Mouse (Mus musculus) hindbrain, embryonic 15.5 days (tissue): ENCODE measurements around the gene Akap6. TPM values are rescaled to one million over a fixed set of nuclear protein-coding genes. Genes with fewer than 3 reads are reported as not detected.

Source experiments
- ATAC-seq: fragments of 200-750 bp; cut with Nextera tagmentation; 2 replicates; pipeline ENCODE4 v1.8.0; 2017; ENCODE audit warnings: low read depth, moderate number of reproducible peaks, moderate TSS enrichment; ENCODE audit not compliant: low FRiP score
- H3K27ac ChIP-seq: fragments of 300-500 bp; sonication (generic); replicated peaks from 2 replicates; pipeline ENCODE4 v1.5.1; 2015; ENCODE audit warnings: mild to moderate bottlenecking, inconsistent platforms
- H3K27me3 ChIP-seq: fragments of 300-500 bp; sonication (generic); 2 replicates; pipeline ENCODE4 v1.6.1; 2015; ENCODE audit warnings: control low read depth, inconsistent platforms
- H3K36me3 ChIP-seq: fragments of 300-500 bp; sonication (generic); 2 replicates; pipeline ENCODE4 v1.6.1; 2015; ENCODE audit warnings: control low read depth, inconsistent platforms
- H3K4me1 ChIP-seq: fragments of 300-500 bp; sonication (generic); replicated peaks from 2 replicates; pipeline ENCODE4 v1.6.1; 2015; ENCODE audit warnings: control low read depth, inconsistent platforms
- H3K4me2 ChIP-seq: fragments of 300-500 bp; sonication (generic); 2 replicates; pipeline ENCODE4 v1.6.1; 2015; ENCODE audit warnings: moderate library complexity, mild to moderate bottlenecking, inconsistent platforms
- H3K4me3 ChIP-seq: fragments of 300-500 bp; sonication (generic); 2 replicates; pipeline ENCODE4 v1.5.1; 2015; ENCODE audit warnings: mild to moderate bottlenecking, inconsistent platforms
- H3K9ac ChIP-seq: fragments of 300-500 bp; sonication (generic); 2 replicates; pipeline ENCODE4 v1.6.1; 2015; ENCODE audit warnings: inconsistent platforms
- H3K9me3 ChIP-seq: fragments of 300-500 bp; sonication (generic); 2 replicates; pipeline ENCODE4 v1.6.1; 2016; ENCODE audit warnings: control low read depth, inconsistent platforms
- WGBS: fragments of 180-500 bp; shearing (Covaris S2); methylation state at CpG from one replicate; pipeline ENCODE4 v1.1.7; 2015; 5-methylcytosine and 5-hydroxymethylcytosine counted together
- polyA plus RNA-seq: library from polyadenylated mRNA; unstranded; fragments of >200 nt; fragmentation: Nextera tagmentation; extraction: Ambion mirVana; gene quantifications from 2 replicates; pipeline ENCODE4 v1.2.1, GENCODE M21; 2015

The Akap6 gene
- polyA plus RNA-seq, 1 experiment from 2014 or later, result 24.3 TPM

DNA sequence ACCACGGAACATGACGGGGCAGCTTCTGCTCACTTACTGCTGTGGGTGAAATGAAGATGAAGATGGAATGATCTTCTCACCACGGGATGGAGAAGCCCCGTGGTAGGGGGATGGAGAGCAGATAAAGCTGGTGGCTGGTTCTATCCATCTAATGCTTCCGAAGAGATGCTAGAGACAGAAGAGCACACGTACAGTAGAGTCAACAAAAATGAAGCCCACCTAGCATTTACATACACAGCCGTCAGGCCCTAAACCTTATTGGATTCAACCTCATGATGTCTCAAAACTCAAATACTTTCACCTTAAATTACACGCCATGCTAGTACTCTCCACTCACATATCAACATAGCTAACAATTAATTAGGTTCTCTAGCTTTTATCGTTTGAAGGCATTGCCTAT, 367.1 kb downstream of the Akap6 start:
- 65% methylated on average over 9 of the region's 9 CpGs for WGBS
- no peak overlapping the region for H3K27ac ChIP-seq
- H3K36me3 ChIP-seq, result no peaks in the 10 kb centered on the region
- H3K4me3 ChIP-seq, result no peak overlapping the region
- no peaks in the 10 kb centered on the region for H3K9me3 ChIP-seq
- ATAC-seq, result no peak
- H3K9ac ChIP-seq, result no peak overlapping the region
- peaks cover 40% of the 10 kb centered on the region for H3K4me1 ChIP-seq
- no peaks in the 10 kb centered on the region for H3K27me3 ChIP-seq
- H3K4me2 ChIP-seq, result no peak overlapping the region

DNA sequence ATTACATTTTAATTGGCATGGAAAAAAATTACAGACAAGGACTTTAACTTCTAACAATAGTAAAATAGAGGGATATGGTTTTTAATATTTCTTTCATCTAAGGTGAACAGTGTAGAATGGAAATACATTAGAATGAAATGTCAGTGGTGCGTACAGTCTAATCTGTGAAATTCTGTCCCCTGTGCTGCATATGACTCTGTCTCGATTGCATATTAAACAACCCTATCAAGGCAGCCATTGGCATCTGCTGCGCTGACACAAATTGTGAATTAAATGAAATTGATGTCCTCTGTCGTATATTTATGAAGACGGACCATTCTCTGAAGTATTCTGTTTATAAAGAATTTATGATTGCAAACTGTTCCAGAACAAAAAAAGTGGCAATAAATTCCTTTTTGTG, 371.7 kb downstream of the Akap6 start:
- Histone ChIP-seq H3K9ac (no peak overlapping the region), H3K27ac (no peak overlapping the region), H3K9me3 (no peaks in the 10 kb centered on the region), H3K4me1 (0 out of 2 replicates have a peak, but pooled peaks cover 7% of the 10 kb centered on the region), H3K27me3 (no peaks in the 10 kb centered on the region), H3K36me3 (no peaks in the 10 kb centered on the region), H3K4me2 (no peak overlapping the region), H3K4me3 (no peak overlapping the region)
- WGBS, result 40% methylated on average over 5 of the region's 5 CpGs
- ATAC-seq, result no peak

DNA sequence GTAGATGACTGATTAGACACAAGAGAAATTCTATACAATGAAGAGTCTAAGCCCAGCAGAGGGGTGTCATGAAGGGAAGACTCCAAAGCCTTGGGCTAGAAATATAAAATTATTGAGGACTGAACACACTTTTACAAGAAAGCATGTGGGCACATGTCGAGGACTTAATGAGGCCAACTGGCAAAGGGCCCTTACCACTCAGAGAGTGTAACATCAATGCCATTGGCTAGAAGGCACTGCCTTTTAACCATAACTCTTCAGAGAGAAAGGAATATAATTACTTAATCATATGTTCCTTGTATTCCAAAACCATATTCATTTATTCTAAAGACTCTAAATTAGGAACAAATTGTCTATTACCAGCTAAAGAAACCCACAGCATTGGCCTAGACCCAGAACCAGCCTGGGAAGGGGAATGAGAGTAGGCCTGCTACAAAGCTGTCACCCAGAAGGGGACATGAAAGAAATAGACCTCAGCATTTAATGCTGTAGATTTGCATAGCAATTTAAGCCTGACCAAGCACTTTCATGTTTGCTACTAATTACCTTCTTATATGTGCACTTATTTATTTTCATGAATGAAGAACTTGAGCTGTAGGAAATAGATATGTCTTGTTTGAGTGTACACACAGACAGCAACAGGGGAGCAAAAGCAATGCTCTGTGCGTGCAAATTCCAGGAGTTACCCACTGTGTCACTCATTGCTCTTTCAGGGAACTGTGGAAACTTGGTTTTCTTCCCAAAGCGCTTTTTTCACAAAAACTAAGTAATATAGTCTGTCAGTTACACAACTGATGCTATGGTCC, 377.6 kb downstream of the Akap6 start:
- Histone ChIP-seq H3K36me3 (no peaks in the 10 kb centered on the region), H3K4me1 (no peaks in the 10 kb centered on the region), H3K4me3 (no peak overlapping the region), H3K27ac (no peak overlapping the region), H3K4me2 (no peak overlapping the region), H3K9me3 (no peaks in the 10 kb centered on the region), H3K27me3 (no peaks in the 10 kb centered on the region), H3K9ac (no peak overlapping the region)
- no peak for ATAC-seq
- WGBS, result 81% methylated on average over 3 of the region's 3 CpGs

DNA sequence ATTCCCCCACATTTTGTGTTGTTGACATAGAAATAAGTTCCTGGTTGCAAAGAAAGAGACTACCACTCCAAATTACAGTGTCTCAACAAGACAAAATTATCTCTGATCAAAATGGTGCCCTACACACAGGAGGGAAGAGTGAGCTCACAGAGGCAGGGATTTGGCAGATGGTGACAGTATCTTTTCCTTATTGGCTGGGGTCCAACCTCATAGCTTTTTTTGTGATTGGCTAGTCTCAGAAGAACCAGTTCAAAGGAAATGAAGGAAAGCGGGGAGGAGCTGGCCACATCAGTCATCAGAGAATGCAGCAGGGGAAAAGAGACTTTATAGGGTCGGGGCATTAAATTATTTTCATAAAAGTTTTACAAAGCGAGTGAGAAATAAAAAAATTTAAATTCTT, 386.6 kb downstream of the Akap6 start:
- no peak for ATAC-seq
- Histone ChIP-seq H3K4me1 (no peaks in the 10 kb centered on the region), H3K9ac (no peak overlapping the region), H3K9me3 (no peaks in the 10 kb centered on the region), H3K27me3 (no peaks in the 10 kb centered on the region), H3K36me3 (no peaks in the 10 kb centered on the region), H3K27ac (no peak overlapping the region), H3K4me3 (no peak overlapping the region), H3K4me2 (no peak overlapping the region)
- 64% methylated on average over 3 of the region's 3 CpGs for WGBS

DNA sequence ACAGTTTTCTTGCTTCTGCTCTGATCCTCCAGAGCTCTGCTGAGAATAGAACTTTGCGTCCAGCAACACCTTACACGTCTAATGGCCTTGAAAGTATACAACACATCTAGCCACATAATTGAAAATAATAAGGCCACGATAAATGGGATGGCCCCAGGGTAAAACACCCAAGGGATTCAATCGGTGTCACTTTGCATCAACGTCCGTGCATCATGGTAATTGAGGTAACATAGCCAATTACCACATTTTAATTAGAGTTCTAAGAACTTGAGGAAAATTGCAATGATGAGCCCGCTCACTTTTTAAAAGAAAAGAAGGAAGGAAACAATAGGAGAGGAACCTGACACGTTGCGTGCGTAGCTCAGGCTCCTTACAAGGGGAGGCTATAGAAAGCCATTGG, 413.1 kb downstream of the Akap6 start:
- no peak for ATAC-seq
- H3K9ac ChIP-seq, result no peak overlapping the region
- H3K36me3 ChIP-seq, result peaks cover 11% of the 10 kb centered on the region; the same call in 1 of the 2 replicates
- no peak overlapping the region for H3K4me2 ChIP-seq
- WGBS, result 55% methylated on average over 10 of the region's 10 CpGs
- no peaks in the 10 kb centered on the region for H3K4me1 ChIP-seq
- no peak overlapping the region for H3K27ac ChIP-seq
- H3K27me3 ChIP-seq, result no peaks in the 10 kb centered on the region
- no peaks in the 10 kb centered on the region for H3K9me3 ChIP-seq
- no peak overlapping the region for H3K4me3 ChIP-seq

DNA sequence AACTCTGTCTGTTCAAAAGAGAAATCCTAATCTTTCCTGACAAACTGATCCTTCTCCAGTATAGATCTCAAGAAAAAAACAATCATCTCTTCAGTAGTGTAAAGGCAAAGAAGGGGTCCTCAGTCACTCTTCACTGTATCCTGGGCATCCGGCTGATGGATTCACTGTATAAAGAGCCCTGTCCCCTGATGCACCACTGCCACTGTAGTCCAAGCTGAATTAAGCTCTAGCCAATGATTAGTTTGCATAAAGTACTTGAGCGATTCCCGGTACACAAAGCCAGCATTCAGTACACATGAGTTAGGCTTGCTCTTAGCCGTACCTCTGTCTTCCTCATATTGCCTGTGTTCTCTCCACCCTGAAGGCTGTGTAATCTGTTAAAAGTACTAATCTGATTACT, 420.2 kb downstream of the Akap6 start:
- 0 out of 2 replicates have a peak, but pooled peaks cover 2% of the 10 kb centered on the region for H3K36me3 ChIP-seq
- H3K4me1 ChIP-seq, result peaks cover 19% of the 10 kb centered on the region
- H3K9ac ChIP-seq, result no peak overlapping the region
- no peak overlapping the region for H3K4me3 ChIP-seq
- H3K27ac ChIP-seq, result peak overlapping the region; percentile 52; the same call in 1 of the 2 replicates
- 0 out of 2 replicates have a peak, but pooled peaks have one; percentile 45 for ATAC-seq
- no peaks in the 10 kb centered on the region for H3K9me3 ChIP-seq
- no peaks in the 10 kb centered on the region for H3K27me3 ChIP-seq
- 26% methylated on average over 4 of the region's 4 CpGs for WGBS
- no peak overlapping the region for H3K4me2 ChIP-seq

DNA sequence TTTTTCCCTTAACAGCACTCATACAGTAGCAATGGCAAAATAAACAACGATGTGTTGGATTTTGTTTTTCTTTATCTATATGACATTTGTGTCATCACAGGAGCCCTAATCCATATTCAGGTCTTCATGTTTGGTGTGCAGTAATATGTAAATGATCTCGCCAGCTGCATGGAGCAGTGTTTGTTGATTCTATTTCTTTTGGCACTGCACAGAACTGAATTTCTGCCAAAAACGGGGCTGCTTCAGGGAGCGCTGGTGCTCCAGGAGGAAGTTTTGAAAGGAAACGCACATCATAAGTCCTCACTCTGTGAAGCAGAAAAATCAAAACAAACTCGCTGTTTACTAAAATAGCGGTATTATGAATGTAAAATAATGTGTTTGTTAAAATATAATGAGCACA, 424.9 kb downstream of the Akap6 start:
- WGBS, result 41% methylated on average over 7 of the region's 7 CpGs

DNA sequence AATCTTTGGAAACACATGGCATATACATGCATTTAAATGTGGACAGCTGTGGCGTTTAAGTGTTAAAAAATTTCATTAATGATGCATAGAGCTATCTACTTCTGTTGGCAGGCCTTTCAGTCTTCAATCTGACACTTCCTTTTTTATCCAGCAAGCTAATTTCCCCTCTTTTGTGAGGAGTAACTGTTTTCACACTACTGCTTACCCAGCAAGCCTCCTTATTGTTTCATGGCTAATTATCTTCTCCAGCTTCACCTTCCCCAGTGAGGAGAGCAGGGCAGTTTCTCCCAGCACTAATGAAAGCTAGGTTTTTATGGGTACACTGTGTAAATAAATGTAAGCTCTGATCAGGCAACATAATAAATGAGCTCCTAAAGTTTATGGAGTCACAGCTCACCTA, 425.5 kb downstream of the Akap6 start:
- Histone ChIP-seq H3K9ac (no peak overlapping the region), H3K4me2 (peak overlapping the region; percentile 36), H3K4me1 (peaks cover 24% of the 10 kb centered on the region), H3K36me3 (no peaks in the 10 kb centered on the region), H3K27ac (peak overlapping the region; percentile 77), H3K27me3 (no peaks in the 10 kb centered on the region), H3K4me3 (no peak overlapping the region), H3K9me3 (no peaks in the 10 kb centered on the region)
- WGBS, result 14% methylated on average over 1 of the region's 1 CpGs
- peak; percentile 63; the same call in 1 of the 2 replicates for ATAC-seq

More for the DNA sequence above, 424.9 kb downstream of the Akap6 start:
- ATAC-seq, result peak; percentile 71
- H3K27me3 ChIP-seq, result no peaks in the 10 kb centered on the region
- H3K9ac ChIP-seq, result no peak overlapping the region
- H3K4me3 ChIP-seq, result no peak overlapping the region
- H3K36me3 ChIP-seq, result no peaks in the 10 kb centered on the region
- peak overlapping the region; percentile 77 for H3K27ac ChIP-seq
- peaks cover 29% of the 10 kb centered on the region for H3K4me1 ChIP-seq
- H3K9me3 ChIP-seq, result no peaks in the 10 kb centered on the region
- H3K4me2 ChIP-seq, result peak overlapping the region; percentile 36

DNA sequence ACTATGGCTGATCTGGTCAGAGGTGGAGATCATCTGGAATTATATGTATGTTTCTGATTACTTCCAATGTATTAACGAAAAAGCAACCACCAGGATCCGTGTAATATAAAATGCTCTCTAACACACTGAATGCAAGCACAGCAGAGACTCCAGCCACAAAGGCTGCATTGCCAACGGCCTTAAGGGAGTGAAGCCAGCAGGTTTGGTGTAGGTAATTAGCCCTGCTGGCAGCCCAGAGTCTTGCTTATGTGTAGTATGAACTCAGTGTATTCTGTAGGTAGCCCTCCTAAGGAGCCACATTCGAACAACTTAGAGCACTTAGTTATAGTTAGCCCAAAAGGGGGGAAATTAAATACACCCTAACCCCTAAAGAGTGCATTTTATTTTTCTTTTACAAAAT, 426.1 kb downstream of the Akap6 start:
- H3K4me2 ChIP-seq, result no peak overlapping the region
- no peak overlapping the region for H3K9ac ChIP-seq
- no peaks in the 10 kb centered on the region for H3K36me3 ChIP-seq
- H3K4me1 ChIP-seq, result peaks cover 23% of the 10 kb centered on the region
- ATAC-seq, result peak; percentile 57; the same call in 1 of the 2 replicates
- no peaks in the 10 kb centered on the region for H3K27me3 ChIP-seq
- H3K27ac ChIP-seq, result peak overlapping the region; percentile 77
- WGBS, result 57% methylated on average over 4 of the region's 4 CpGs
- H3K4me3 ChIP-seq, result no peak overlapping the region
- H3K9me3 ChIP-seq, result no peaks in the 10 kb centered on the region

DNA sequence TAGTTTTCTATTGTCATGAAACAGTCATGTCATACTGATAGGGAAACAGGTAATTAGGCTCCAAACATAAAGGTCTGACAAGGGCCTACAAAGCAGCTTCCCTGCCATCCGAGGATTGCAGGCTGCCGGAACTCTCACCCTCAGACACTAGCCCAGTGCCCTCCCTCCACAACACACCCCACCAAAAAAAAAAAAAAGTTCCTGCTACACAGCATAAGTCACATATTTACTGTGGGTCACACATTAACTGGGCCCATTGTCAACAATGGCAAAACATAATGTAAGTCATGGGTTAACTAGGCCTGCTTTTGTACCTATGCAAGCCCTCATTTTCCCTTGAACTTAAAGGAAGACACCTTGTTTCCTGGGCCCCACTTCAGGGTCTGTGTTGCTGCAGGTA, 435.0 kb downstream of the Akap6 start:
- H3K9ac ChIP-seq, result no peak overlapping the region
- no peak overlapping the region for H3K4me3 ChIP-seq
- no peaks in the 10 kb centered on the region for H3K27me3 ChIP-seq
- no peaks in the 10 kb centered on the region; the same call in 1 of the 2 replicates for H3K36me3 ChIP-seq
- 66% methylated on average over 2 of the region's 2 CpGs for WGBS
- no peaks in the 10 kb centered on the region for H3K9me3 ChIP-seq
- H3K27ac ChIP-seq, result no peak overlapping the region
- H3K4me1 ChIP-seq, result no peaks in the 10 kb centered on the region
- H3K4me2 ChIP-seq, result no peak overlapping the region
- ATAC-seq, result no peak

DNA sequence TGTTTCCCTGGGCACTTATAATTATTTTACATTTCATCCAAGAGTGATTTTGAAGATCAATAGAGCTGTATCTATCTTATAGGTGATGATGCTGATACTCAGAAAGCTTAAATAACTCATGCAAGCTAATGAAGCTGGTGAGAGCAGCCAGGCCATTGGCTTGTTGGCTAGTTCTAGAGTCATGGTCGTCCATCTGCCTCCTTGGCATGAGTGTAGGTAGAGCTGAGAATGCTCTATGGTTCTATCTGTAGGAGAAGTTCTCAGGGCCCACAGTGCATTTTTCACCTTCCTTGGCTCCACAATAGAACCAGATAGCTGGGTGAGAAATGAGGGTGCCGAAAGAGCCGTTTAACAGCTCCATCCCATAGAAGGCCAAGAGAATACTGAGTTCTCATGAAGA, 438.1 kb downstream of the Akap6 start:
- no peaks in the 10 kb centered on the region for H3K4me1 ChIP-seq
- no peak overlapping the region for H3K27ac ChIP-seq
- no peak overlapping the region for H3K4me3 ChIP-seq
- H3K4me2 ChIP-seq, result no peak overlapping the region
- H3K9me3 ChIP-seq, result no peaks in the 10 kb centered on the region
- H3K36me3 ChIP-seq, result peaks cover 15% of the 10 kb centered on the region
- WGBS, result 87% methylated on average over 3 of the region's 3 CpGs
- ATAC-seq, result no peak
- no peak overlapping the region for H3K9ac ChIP-seq
- no peaks in the 10 kb centered on the region for H3K27me3 ChIP-seq

DNA sequence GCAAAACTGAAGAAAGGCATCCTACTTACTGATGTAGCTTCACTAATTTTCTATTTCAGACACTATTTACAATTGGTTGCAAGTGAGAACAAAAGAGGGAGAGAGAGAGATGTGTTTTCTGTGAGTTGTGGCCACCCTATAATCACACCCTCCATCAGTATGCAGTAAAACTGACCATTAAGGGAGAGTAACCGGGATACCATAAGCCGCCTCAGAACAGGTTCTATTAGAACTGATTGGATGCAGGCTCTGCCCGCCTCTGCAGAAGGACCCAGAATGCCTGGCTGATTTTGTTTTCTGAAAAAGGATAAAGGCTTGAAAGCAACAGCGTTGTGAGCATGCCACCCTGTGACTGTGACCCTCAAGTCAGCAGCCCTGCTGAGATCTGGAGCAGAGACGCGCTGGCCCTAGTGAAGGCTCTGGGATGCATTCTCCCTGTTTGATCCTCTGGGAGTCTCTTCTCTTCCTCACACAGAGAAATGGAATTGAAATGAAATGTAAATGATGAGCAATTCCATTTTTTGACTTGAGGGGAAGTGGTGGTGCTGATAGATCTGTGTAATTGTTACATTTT, 445.0 kb downstream of the Akap6 start:
- peaks cover 15% of the 10 kb centered on the region for H3K36me3 ChIP-seq
- no peak overlapping the region for H3K9ac ChIP-seq
- no peak for ATAC-seq
- no peak overlapping the region for H3K27ac ChIP-seq
- H3K4me1 ChIP-seq, result peaks cover 13% of the 10 kb centered on the region
- no peak overlapping the region for H3K4me3 ChIP-seq
- 49% methylated on average over 6 of the region's 6 CpGs for WGBS
- no peaks in the 10 kb centered on the region for H3K27me3 ChIP-seq
- H3K4me2 ChIP-seq, result no peak overlapping the region
- H3K9me3 ChIP-seq, result no peaks in the 10 kb centered on the region
